Mouse (Mus musculus) liver, postnatal 0 days (tissue): ENCODE measurements around the gene Arhgap23. TPM values are rescaled to one million over a fixed set of nuclear protein-coding genes. Genes with fewer than 3 reads are reported as not detected.

Experiments used
- ATAC-seq: fragments of 200-750 bp; cut with Nextera tagmentation; 2 replicates; pipeline ENCODE4 v1.8.0; 2017; ENCODE audit warnings: mild to moderate bottlenecking, moderate library complexity
- DNase-seq: peaks from one replicate; pipeline ENCODE4 v3.0.0-alpha.2; 2016
- H3K27ac ChIP-seq: fragments of 300-500 bp; sonication (generic); 2 replicates; pipeline ENCODE4 v1.5.1; 2014; ENCODE audit warnings: antibody characterized with exemption, moderate library complexity, mild to moderate bottlenecking, low read depth
- H3K27me3 ChIP-seq: fragments of 300-500 bp; sonication (generic); 2 replicates; pipeline ENCODE4 v1.6.1; 2014; ENCODE audit warnings: low read length, control low read depth, mixed read lengths; ENCODE audit not compliant: insufficient read depth
- H3K36me3 ChIP-seq: fragments of 300-500 bp; sonication (generic); replicated peaks from 2 replicates; pipeline ENCODE4 v1.6.1; 2014; ENCODE audit warnings: mild to moderate bottlenecking, control low read depth, low read length, moderate library complexity, mixed read lengths; ENCODE audit not compliant: insufficient read depth
- H3K4me1 ChIP-seq: fragments of 300-500 bp; sonication (generic); 2 replicates; pipeline ENCODE4 v1.6.1; 2014; ENCODE audit warnings: antibody characterized with exemption, mild to moderate bottlenecking, control low read depth; ENCODE audit not compliant: insufficient read depth
- H3K4me2 ChIP-seq: fragments of 300-500 bp; sonication (generic); 2 replicates; pipeline ENCODE4 v1.6.1; 2014; ENCODE audit warnings: low read depth, mild to moderate bottlenecking, low read length, moderate library complexity, mixed read lengths
- H3K4me3 ChIP-seq: fragments of 300-500 bp; sonication (generic); 2 replicates; pipeline ENCODE4 v1.5.1; 2014; ENCODE audit warnings: low read depth, low read length
- H3K9ac ChIP-seq: fragments of 300-500 bp; sonication (generic); replicated peaks from 2 replicates; pipeline ENCODE4 v1.6.1; 2014; ENCODE audit warnings: mild to moderate bottlenecking, moderate library complexity
- H3K9me3 ChIP-seq: fragments of 300-500 bp; sonication (generic); 2 replicates; pipeline ENCODE4 v1.6.1; 2016; ENCODE audit warnings: mild to moderate bottlenecking, control low read depth, low read length, mixed read lengths
- CTCF ChIP-seq: sonication (generic); IDR thresholded peaks from 2 replicates; pipeline ENCODE4 v1.5.1; 2016; ENCODE audit warnings: antibody characterized with exemption, low read depth
- EP300 ChIP-seq: IDR thresholded peaks from 2 replicates; pipeline ENCODE4 v1.6.1; 2016; ENCODE audit warnings: antibody characterized with exemption, low read depth, mild to moderate bottlenecking
- WGBS: fragments of 180-500 bp; shearing (Covaris S2); extraction: QIAGEN DNeasy Blood & Tissue Kit; methylation state at CpG from one replicate; pipeline ENCODE4 v1.1.7; 2014; ENCODE audit not compliant: insufficient replicate concordance; 5-methylcytosine and 5-hydroxymethylcytosine counted together
- polyA plus RNA-seq: library from polyadenylated mRNA; unstranded; fragments of >200 nt; fragmentation: Nextera tagmentation; extraction: Ambion mirVana; gene quantifications from 2 replicates; pipeline ENCODE4 v1.2.1, GENCODE M21; 2015

Arhgap23 gene
- polyA plus RNA-seq, 1 experiment from 2014 or later, result 5.7 TPM

DNA sequence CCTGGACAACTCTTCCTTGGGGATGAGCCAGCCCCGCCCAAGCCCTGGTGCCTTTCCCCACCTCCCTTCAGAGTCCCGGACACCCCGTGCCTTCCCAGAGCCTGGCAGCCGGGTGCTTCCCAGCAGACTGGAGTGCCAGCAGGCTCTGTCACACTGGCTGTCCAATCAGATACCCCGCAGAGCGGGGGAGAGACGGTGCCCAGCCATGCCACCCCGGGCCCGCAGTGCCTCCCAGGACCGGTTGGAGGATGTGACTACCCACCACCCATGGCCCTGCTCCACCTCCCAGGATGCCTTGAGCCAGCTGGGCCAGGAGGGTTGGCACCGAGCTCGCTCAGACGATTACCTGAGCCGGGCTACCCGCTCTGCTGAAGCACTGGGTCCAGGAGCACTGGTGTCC lies 36.3 kb downstream of the Arhgap23 start:
- peaks cover 26% of the 10 kb centered on the region for H3K4me1 ChIP-seq
- TF ChIP-seq EP300 (no peak), CTCF (no peak)
- no peak overlapping the region for H3K4me2 ChIP-seq
- DNase-seq, result no peak
- no peak overlapping the region for H3K27ac ChIP-seq
- no peak for ATAC-seq
- 95% methylated on average over 14 of the region's 15 CpGs for WGBS
- no peaks in the 10 kb centered on the region for H3K27me3 ChIP-seq
- H3K9me3 ChIP-seq, result no peaks in the 10 kb centered on the region
- no peak overlapping the region for H3K9ac ChIP-seq
- no peak overlapping the region for H3K4me3 ChIP-seq
- peaks cover 93% of the 10 kb centered on the region for H3K36me3 ChIP-seq

DNA sequence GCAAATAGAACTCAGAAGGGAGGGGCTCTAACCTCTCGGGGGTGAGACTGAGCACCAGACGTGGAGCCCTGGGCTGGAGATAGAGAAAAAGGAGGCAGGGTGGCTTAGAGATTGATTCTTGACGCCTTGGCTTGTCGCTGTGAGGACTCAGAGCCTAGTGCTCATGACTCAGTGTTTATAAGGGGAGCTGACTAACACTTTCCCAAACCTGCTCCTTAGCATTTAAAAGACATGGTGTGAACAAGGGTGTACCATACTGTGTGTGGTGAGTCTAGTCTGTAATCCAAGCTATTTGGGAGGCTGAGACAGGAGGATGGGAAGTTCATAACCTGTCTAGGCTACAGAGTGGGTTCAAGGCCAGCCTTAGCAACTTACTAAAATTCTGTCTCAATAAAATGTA lies 41.8 kb downstream of the Arhgap23 start:
- Histone ChIP-seq H3K9ac (no peak overlapping the region), H3K27ac (no peak overlapping the region), H3K4me1 (no peaks in the 10 kb centered on the region), H3K27me3 (no peaks in the 10 kb centered on the region), H3K4me2 (no peak overlapping the region), H3K9me3 (no peaks in the 10 kb centered on the region), H3K36me3 (peaks cover 88% of the 10 kb centered on the region), H3K4me3 (no peak overlapping the region)
- DNase-seq (no peak), ATAC-seq (no peak)
- WGBS, result 88% methylated on average over 4 of the region's 4 CpGs
- TF ChIP-seq EP300 (no peak), CTCF (no peak)

DNA sequence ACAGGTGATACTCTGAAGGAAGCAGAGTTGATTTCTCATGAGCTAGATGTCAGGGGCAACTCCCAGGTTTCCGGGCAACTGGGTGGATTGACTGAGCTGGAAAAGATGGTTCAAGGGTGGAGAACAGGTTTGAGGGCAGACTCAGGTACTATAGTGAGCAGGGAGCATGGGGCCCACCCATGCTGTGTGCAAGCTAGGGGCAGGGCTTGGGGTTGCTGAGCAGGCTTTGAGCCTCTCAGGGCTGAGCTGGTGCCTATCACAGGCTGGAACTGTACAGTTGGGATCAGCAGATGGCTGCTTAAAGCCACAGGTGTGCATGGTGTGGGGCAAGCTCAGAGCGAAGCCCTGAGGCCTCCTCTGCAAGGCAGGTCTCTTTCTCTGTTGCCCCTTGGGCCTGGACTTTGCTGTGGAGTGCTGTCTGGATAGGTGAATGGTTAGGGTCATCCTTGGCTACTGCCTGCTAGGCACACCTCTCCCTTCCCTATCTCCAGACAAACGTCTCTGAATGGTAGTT lies 46.0 kb downstream of the Arhgap23 start:
- Histone ChIP-seq H3K36me3 (peaks cover 90% of the 10 kb centered on the region), H3K9ac (no peak overlapping the region), H3K4me3 (no peak overlapping the region), H3K4me1 (no peaks in the 10 kb centered on the region), H3K27ac (no peak overlapping the region), H3K27me3 (no peaks in the 10 kb centered on the region), H3K9me3 (no peaks in the 10 kb centered on the region), H3K4me2 (no peak overlapping the region)
- DNase-seq (no peak), ATAC-seq (no peak)
- 83% methylated on average over 3 of the region's 3 CpGs for WGBS
- TF ChIP-seq CTCF, result no peak
- TF ChIP-seq EP300, result no peak

DNA sequence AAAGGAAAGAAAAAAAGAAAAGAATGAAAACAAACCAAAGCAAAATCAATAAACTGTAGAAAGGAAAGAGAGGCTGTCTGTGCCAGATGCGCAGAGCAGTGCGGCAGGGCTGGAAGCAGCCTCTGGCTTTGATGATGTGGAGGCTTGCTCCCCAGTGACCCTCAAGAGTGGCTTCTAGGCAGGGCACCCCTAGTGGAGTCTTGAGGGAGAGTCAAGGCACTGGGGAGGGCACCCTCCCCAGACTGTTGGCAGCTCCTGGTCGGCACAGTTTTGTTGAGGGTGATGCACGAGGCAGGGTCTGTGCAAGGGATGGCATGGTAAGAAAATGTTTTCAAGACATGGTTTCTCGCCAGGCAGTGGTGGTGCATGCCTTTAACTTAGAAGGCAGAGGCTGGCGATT lies 47.2 kb downstream of the Arhgap23 start:
- Histone ChIP-seq H3K27me3 (no peaks in the 10 kb centered on the region), H3K9me3 (no peaks in the 10 kb centered on the region), H3K27ac (no peak overlapping the region), H3K4me1 (no peaks in the 10 kb centered on the region), H3K4me2 (no peak overlapping the region), H3K4me3 (no peak overlapping the region), H3K9ac (no peak overlapping the region), H3K36me3 (peaks cover 90% of the 10 kb centered on the region)
- DNase-seq (no peak), ATAC-seq (no peak)
- no peak for TF ChIP-seq EP300
- 0 out of 2 replicates have a peak, but pooled peaks have one; percentile 19 for TF ChIP-seq CTCF
- 89% methylated on average over 6 of the region's 6 CpGs for WGBS

DNA sequence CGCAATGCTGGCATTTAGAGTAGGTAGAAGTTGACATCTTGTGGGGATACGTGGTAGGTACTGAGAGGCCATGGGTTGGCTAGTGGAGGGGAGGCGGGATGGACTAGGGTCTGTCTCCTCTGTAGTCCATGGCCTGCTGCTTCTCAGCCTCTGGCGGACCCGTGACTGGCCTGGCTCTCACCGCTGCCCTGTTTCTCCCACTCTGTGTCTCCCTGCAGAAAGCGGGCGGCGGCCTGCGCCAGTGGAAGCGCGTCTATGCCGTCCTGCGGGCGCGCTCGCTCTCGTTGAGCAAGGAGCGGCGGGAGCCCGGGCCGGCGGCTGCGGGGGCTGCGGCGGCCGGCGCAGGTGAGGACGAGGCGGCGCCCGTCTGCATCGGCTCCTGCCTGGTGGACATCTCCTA lies 47.8 kb downstream of the Arhgap23 start:
- TF ChIP-seq EP300 (no peak), CTCF (no peak)
- ATAC-seq, result no peak
- Histone ChIP-seq H3K27ac (no peak overlapping the region), H3K4me1 (no peaks in the 10 kb centered on the region), H3K9me3 (no peaks in the 10 kb centered on the region), H3K9ac (no peak overlapping the region), H3K36me3 (peaks cover 89% of the 10 kb centered on the region), H3K27me3 (no peaks in the 10 kb centered on the region), H3K4me2 (no peak overlapping the region), H3K4me3 (no peak overlapping the region)
- WGBS, result 89% methylated on average over 33 of the region's 33 CpGs
- DNase-seq, result no peak

DNA sequence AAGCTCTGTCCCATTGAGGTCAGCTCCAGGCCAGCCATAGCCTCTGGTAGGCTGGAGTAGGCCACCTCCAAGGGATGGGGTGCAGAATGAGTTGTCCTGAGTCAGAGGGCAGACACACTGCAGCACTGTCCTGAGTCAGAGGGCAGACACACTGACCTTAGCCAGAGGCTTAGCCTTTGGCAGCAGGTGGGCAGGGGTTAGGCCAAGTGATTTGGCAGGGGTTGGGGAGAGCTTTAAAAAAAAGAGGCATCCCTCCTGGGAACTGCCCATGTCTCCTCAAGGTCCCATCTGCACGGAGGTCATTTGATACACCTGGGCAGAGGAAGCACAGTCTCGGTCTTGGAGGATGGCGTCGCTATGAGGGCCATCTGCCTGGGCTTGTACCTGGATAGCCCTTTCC lies 48.7 kb downstream of the Arhgap23 start:
- Histone ChIP-seq H3K36me3 (peaks cover 88% of the 10 kb centered on the region), H3K27ac (no peak overlapping the region), H3K9ac (no peak overlapping the region), H3K27me3 (no peaks in the 10 kb centered on the region), H3K9me3 (no peaks in the 10 kb centered on the region), H3K4me3 (no peak overlapping the region), H3K4me1 (no peaks in the 10 kb centered on the region), H3K4me2 (no peak overlapping the region)
- WGBS, result 94% methylated on average over 4 of the region's 4 CpGs
- ATAC-seq (no peak), DNase-seq (no peak)
- TF ChIP-seq CTCF, result no peak

DNA sequence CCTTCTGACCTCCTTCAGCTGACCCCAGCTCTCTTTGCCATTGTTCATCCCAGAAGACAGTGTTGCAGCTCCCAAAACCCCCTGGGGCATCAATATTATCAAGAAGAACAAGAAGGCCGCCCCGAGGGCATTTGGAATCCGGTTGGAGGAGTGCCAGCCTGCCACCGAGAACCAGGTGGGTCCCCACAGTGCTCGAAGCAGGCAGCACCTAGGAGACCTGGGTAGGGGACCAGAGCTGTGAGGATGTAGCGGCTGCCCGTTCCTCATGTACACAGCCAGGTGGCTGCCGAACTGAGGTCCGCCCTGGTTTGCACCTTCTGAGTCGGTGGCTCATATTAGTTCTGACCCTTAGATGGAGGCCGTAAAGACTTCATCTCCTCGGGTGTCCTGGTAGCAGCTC lies 50.6 kb downstream of the Arhgap23 start:
- ATAC-seq, result no peak
- Histone ChIP-seq H3K4me1 (no peaks in the 10 kb centered on the region), H3K4me2 (no peak overlapping the region), H3K27ac (no peak overlapping the region), H3K4me3 (no peak overlapping the region), H3K27me3 (no peaks in the 10 kb centered on the region), H3K9me3 (no peaks in the 10 kb centered on the region), H3K36me3 (peaks cover 93% of the 10 kb centered on the region), H3K9ac (no peak overlapping the region)
- DNase-seq, result no peak
- 93% methylated on average over 12 of the region's 12 CpGs for WGBS
- TF ChIP-seq CTCF (no peak), EP300 (no peak)
